Mouse (Mus musculus) heart, postnatal 14 days (tissue): ENCODE measurements at regions not wholly inside any gene's neighbourhood (a gene's known extent, or its start where the extent isn't known, plus 50 kb on each side); places are given as distances from the start of the nearest gene placed in this dataset.
A peak's percentile ranks its signal among the peaks of the same experiment; 100 is the strongest.
"Not testable (repeated sequence)": the region's sequence is repeated elsewhere in the genome, so short reads cannot be mapped to it uniquely, and the experiment has no call there.

ENCODE experiments used
- DNase-seq, 2 experiments: peaks; one replicate each; pipeline ENCODE4 v3.0.0; 2021 to 2022
- intact Hi-C: fragments of 180-260 bp; cut with DNase I; formaldehyde crosslinking; loops from one replicate; pipeline ENCODE4 v1.15.1; 2025

GRCm38 (mm10) chr14:86329176-86329575 lies 811.9 kb downstream of the Diaph3 start:
- intact Hi-C loops = no loop called here
- no peak for DNase-seq

GRCm38 (mm10) chr14:86327646-86328045 lies 813.4 kb downstream of the Diaph3 start:
- DNase-seq = no peak
- intact Hi-C loops = no loop called here

- no peak for DNase-seq
- intact Hi-C loops = no loop called here
These were observed 818.7 kb downstream of the Diaph3 start for GRCm38 (mm10) chr14:86322365-86322764.

- intact Hi-C loops = no loop called here
- DNase-seq = no peak
These were observed 825.1 kb downstream of the Diaph3 start for GRCm38 (mm10) chr14:86315974-86316373.

- DNase-seq = no peak
- intact Hi-C loops = loop anchor here (5.0 to 10.0 kb wide), 3 partner anchors 254 to 1867 kb away; partner anchors contain the start of gene Pcdh17
These were observed 832.0 kb downstream of the Diaph3 start for GRCm38 (mm10) chr14:86308949-86309543.

GRCm38 (mm10) chr14:86307806-86308205 lies 833.2 kb downstream of the Diaph3 start:
- DNase-seq = peak; percentile 63 to 64
- intact Hi-C loops = loop anchor here (5.0 to 10.0 kb wide), 3 partner anchors 253 to 1866 kb away; partner anchors contain the start of gene Pcdh17

- DNase-seq = no peak
- intact Hi-C loops = loop anchor here (10.0 kb wide), 2 partner anchors 247 to 263 kb away; no protein-coding TSS in a partner anchor
These were observed 839.4 kb downstream of the Diaph3 start for GRCm38 (mm10) chr14:86301666-86302065.

GRCm38 (mm10) chr14:86300811-86301210 lies 840.2 kb downstream of the Diaph3 start:
- intact Hi-C loops = loop anchor here (10.0 kb wide), 2 partner anchors 246 to 264 kb away; no protein-coding TSS in a partner anchor
- DNase-seq = no peak

- intact Hi-C loops = no loop called here
- DNase-seq = no peak
These were observed 843.0 kb downstream of the Diaph3 start for GRCm38 (mm10) chr14:86297991-86298390.

- DNase-seq, intact Hi-C loops: not testable (repeated sequence)
These were observed 846.4 kb downstream of the Diaph3 start for GRCm38 (mm10) chr14:86294606-86295005.

- intact Hi-C loops = no loop called here
- DNase-seq = no peak
These were observed 847.2 kb downstream of the Diaph3 start for GRCm38 (mm10) chr14:86293804-86294203.

GRCm38 (mm10) chr14:86293371-86293770 lies 847.7 kb downstream of the Diaph3 start:
- intact Hi-C loops = no loop called here
- DNase-seq = no peak

GRCm38 (mm10) chr14:86290556-86290955 lies 850.5 kb downstream of the Diaph3 start:
- intact Hi-C loops = no loop called here
- DNase-seq = no peak

- DNase-seq = no peak
- intact Hi-C loops = no loop called here
These were observed 879.3 kb downstream of the Diaph3 start for GRCm38 (mm10) chr14:86261640-86262230.

- intact Hi-C loops = no loop called here
- no peak for DNase-seq
These were observed 886.8 kb downstream of the Diaph3 start for GRCm38 (mm10) chr14:86254196-86254595.

- intact Hi-C loops = no loop called here
- DNase-seq = no peak
These were observed 889.4 kb downstream of the Diaph3 start for GRCm38 (mm10) chr14:86251617-86252016.

- intact Hi-C loops = no loop called here
- DNase-seq = no peak
These were observed 893.3 kb downstream of the Diaph3 start for GRCm38 (mm10) chr14:86247686-86248085.

GRCm38 (mm10) chr14:86246770-86247169 lies 894.3 kb downstream of the Diaph3 start:
- intact Hi-C loops = no loop called here

GRCm38 (mm10) chr14:86243662-86244061 lies 897.4 kb downstream of the Diaph3 start:
- intact Hi-C loops = no loop called here
- DNase-seq = no peak

More at GRCm38 (mm10) chr14:86246770-86247169, 894.3 kb downstream of the Diaph3 start:
- no peak for DNase-seq

GRCm38 (mm10) chr14:86242836-86243235 lies 898.2 kb downstream of the Diaph3 start:
- intact Hi-C loops = no loop called here

GRCm38 (mm10) chr14:86239090-86239489 lies 901.9 kb downstream of the Diaph3 start:
- intact Hi-C loops = no loop called here
- DNase-seq = no peak

More at GRCm38 (mm10) chr14:86242836-86243235, 898.2 kb downstream of the Diaph3 start:
- no peak for DNase-seq

- DNase-seq = no peak
- intact Hi-C loops = no loop called here
These were observed 907.7 kb downstream of the Diaph3 start for GRCm38 (mm10) chr14:86233305-86233704.
